Mouse (Mus musculus): ENCODE data around the gene Wdr34.

Wdr34 gene

DNA sequence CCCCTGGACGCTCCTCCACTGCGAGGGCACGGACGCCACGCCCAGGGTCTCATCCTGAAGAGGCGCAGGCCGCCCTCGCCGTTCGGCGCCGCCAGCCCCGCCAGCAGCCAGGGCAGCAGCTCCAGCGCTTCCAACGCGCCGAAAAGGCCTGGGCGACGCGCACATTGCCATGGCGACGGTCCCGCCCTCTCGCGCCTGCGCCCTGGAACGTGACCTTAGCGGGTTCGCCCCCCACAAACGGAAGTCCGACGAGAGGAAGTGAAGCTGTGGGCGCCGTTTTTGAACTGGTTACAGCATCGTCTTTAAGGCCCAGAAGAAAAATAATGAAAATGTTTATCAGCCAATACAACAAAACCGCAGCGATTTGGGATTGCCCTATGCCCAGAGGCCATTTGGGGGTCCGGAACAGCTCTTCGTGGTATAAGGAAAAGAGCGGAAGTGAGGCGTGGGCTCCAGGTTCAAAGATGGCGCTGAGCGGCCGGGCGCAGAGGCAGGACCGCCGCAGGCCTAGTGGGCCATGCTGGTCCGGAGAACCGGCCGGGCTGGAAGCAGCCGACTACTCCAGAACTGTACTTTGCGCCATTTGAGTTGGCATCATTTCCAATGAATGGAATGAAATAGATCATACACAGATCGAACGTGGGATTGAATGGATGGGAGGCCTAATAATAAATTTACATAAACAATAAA, at the start of gene Wdr34:
Gene Wdr34 (minus strand): TSS at position 183 of the 690 bp plus-strand sequence.
- CTCF ChIA-PET: interaction anchor here (0.6 kb wide), 1 partner anchor 1036 kb away, joined by 7 read pairs; no protein-coding TSS in a partner anchor

DNA sequence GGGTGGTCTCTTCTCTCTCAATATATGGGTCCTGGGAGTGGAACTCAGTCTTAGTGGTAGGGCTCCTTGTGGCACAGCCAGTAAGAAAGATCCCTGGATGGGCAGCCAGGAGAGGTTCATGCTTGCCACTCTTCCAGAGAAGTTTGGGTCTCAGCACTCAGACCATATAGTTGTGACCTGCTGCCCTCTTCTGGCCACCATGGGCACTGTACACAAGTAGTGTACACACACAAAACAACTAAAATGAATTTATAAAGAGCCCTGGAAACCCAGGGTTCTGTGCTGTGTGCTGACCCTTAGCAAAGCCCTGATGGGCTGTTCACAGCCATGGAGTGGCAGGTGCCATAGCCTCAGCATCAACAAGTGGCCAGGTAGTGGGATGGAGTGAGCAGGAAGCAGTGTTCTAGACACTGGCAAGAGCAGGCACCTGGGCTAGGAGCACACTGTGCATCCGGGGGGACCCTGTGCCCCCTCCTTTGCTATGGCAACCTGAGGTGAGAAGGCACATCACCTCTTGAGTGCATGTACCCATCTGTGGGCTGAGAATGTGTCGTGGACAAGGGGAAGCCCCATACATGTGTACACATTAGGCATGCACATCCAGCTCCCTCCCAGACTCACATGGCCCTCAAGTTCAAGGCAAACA, 47.3 kb upstream of the Wdr34 start:
- CTCF ChIA-PET: no interaction called here

DNA sequence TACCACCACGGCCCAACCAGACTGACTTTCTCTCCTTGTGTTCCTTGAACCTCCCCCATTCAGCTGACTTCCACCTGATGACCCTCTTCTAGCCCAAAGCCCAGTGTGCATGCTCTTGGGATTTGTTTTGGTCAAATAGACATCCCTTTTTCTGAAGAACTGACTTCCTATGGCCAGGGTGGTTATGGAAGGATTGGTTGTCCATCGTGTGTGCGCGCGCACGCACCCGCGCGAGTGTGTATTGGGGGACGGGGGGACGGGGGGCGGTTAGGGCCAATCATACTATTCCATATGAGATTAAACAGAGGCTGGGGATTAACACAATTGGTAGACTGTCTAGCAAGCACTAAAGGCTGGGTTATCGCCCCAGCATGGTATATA, 45.5 kb upstream of the Wdr34 start:
- CTCF ChIA-PET: interaction anchor here (0.5 kb wide), 1 partner anchor 165 kb away, joined by 3 read pairs; no protein-coding TSS in a partner anchor

DNA sequence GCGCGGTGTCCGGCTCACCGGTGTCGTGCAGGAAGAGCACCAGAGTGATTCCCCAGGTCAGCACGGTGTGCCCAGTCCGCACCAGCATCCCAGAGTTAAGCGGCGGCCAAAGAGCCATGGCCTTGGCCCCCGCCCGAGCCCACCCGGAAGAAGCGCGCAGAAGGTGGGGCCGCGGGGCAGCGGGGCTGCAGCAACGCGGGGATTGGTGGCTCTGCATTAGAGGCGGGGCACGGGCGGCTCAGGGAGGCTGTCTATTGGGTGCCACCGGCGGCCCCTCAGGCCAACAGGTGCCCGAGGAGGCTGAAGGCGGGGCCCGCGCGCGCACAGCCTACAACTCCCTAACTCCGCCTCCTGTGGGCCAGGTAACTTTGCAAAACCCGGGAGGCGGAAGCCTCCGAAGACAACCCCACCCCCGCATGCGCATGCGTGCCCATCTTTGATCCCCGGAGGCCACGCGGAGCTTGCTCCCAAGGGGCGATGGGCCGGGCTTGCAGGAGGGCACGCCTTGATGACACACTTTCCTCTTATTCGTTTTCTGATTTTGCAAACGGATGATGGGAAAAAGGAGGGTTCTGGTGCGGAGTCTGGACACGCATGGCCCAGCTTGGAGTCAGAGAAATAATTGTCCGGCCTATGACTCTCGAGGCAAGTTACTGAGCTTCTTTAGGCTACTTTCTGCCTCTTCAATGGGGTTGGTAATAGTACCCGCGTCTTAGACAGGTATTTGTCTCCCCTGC, 45.0 kb upstream of the Wdr34 start, which contains the start of gene Zdhhc12:
Gene Zdhhc12 (minus strand): TSS at position 178 of the 737 bp plus-strand sequence.
- CTCF ChIA-PET: no interaction called here

DNA sequence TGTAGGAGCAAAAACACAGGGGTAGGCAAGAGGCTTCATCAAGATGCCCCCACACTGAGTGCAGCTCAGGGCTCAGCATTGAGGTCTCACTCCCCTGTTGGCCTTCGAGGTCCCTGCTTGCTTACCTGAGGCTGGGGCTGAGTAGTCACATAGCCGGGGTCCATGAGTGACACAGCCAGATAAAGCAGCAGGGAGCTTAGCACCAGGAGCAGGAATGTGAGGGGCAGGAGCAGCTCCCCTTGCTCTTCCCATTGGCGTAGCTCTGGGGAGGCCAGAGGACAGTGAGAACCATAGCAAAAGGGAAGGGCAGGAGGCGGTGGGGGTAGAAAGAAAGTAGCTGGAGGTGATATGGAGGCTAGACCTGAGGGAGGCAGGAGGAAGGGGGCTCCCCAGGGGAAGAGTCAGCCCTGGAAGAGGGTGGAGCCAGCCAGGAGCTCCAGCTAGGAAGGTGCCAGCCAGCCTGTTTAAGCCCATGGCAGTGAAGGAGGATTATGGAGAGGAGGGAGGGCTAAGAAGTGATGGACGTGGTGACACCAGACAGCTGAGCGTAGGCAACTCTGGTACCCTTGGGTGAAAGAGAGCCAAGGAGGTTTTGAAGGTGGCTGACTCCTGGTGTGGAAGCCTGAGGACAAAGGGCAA, 43.7 kb upstream of the Wdr34 start:
- CTCF ChIA-PET: no interaction called here

DNA sequence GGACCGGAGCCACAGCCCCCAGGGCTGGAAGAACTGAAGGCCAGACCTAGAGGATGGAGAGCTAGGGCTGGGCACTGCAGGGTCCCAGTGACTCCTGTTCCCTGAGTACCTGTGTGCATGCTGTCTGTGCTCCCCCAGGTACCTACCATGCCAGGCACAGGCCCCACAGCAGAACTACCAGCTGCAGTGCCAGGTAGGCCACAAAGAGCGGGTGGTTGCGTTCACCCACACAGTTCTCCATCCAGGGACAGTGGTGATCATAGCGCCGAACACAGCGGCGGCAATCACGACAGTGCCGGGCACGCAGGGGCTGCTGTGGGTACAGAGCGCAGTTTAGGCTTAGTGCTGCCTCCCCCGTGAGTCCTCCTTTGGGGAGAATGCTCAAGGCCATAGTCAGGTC, 42.8 kb upstream of the Wdr34 start:
- CTCF ChIA-PET: no interaction called here

DNA sequence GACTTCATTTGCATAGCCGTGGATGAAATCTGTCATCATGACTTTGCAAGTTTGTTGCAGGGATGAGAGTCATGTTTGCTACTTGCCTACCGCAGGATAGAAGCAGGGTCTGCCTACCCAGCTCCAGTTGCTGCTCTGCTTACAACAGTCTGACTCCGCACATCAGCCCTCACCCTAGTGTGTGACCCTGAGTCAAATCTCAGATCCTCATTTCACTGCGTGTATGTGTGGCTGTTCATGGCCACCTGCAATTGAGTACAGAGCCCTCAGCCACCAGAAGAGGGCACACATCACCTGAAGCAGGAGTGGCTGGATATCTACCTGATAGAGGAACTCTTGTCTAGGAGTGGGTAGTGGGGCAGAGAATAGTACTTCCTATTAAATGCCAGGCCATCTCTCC, 38.6 kb upstream of the Wdr34 start:
- CTCF ChIA-PET: no interaction called here

DNA sequence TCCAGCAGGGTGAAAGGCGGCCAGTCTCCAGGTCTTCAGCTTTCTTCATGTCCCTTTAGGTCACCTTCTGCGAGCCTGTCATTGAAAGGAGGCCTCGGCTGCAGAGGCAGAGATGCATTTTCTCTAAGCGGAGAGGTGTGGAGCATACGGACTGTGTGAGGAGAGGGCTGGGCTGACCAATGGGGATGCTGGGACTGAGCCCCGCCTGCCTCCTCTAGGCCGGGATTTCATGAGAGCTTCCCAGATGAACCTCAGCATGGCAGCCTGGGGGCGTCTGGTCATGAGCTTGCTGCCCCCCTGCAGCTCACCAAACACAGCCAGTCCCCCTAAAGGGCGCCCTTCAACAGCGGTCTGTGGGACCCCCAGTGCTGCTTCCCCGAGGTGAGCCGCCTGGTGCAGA, 36.0 kb upstream of the Wdr34 start:
- CTCF ChIA-PET: interaction anchor here (0.9 kb wide), 1 partner anchor 94 kb away, joined by 3 read pairs; the partner anchor contains the start of gene Spout1

DNA sequence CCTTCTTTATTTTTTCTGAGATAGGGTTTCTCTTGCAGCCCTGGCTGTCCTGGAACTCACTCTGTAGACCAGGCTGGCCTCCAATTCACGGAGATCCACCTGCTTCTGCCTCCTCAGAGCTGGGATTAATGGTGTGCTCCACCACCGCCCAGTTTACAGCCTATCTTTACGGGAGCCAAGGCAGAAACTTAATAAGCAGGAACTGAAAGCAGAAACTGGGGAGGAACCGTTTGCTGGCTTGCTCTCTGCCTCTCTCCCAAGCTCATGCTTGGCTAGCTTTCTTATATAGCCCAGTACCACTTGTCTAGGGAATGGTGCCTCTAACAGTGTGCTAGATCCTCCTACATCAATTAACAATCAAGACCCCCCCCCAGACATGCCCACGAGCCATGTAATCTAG, 35.4 kb upstream of the Wdr34 start:
- CTCF ChIA-PET: interaction anchor here (0.9 kb wide), 1 partner anchor 94 kb away, joined by 3 read pairs; the partner anchor contains the start of gene Spout1

DNA sequence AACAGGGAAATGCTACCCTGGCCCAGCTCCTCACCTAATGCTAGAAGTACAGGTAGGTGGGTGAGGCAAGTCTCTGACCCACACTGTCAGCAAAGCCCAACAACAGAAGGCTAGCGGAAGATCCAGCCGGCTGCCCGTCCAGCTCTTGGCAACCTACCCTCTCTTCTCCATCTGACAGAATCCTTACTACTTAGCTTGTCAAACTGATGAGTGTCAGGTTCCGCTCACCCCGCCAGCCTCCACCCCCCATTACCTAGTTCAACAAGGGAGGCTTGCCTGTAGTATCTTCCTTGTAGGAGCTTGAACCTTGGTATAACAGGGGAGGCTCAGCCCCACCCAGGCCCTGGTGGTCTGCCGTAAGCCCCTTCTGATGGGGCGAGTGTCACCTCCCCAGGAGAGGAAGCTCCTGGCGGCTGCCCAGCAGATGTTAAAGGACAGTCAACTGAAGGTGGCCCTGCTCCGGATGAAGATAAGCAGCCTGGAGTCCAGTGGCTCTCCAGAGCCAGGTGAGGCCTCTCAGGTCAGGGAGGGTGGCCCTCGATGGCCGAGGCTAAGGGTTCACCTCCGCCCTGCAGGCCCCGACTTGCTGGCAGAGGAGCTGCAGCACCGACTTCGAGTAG, 31.6 kb upstream of the Wdr34 start:
- CTCF ChIA-PET: no interaction called here

DNA sequence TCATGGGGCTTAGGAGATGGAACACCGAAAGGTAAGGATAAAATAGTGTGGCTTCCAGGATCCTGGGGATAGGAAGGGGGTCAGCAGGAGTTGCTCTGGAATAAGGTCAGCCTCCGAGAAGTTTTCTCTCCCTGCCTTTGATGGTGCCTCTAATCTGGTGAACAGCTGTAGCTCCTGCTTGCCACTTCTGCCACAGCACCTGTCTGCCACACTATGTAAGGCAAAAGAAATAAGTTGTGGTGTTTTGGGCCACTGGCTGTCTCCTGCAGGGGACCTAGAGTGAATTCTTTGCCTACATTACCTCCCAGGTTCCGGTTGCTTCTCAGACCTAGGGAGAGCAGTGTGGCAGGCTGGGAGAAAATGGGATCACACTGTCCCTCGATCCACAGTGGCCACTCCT, 30.1 kb upstream of the Wdr34 start:
- CTCF ChIA-PET: interaction anchor here (0.5 to 0.7 kb wide), 3 partner anchors 18 to 87 kb away, joined by 3 to 17 read pairs (median 6); no protein-coding TSS in a partner anchor

DNA sequence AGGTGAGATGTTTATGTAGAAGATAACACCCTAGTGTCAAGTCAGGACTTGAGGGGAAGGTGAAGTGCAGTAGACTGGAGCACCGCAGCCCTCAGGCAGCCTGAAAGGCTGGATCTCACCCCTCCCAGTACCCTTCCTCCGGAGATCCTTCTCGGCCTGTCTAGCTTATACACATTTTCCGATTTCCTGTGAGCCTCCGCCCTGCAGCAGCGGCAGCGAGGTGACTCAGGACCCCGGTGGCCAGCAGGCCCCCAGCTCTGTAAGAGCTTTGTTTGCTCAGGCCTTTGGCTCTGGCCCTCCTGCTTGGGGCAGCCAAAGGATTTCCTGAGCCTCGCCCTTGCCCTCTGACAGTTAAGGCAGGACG, 29.6 kb upstream of the Wdr34 start:
- CTCF ChIA-PET: interaction anchor here (0.7 kb wide), 1 partner anchor 24 kb away, joined by 3 read pairs; no protein-coding TSS in a partner anchor

DNA sequence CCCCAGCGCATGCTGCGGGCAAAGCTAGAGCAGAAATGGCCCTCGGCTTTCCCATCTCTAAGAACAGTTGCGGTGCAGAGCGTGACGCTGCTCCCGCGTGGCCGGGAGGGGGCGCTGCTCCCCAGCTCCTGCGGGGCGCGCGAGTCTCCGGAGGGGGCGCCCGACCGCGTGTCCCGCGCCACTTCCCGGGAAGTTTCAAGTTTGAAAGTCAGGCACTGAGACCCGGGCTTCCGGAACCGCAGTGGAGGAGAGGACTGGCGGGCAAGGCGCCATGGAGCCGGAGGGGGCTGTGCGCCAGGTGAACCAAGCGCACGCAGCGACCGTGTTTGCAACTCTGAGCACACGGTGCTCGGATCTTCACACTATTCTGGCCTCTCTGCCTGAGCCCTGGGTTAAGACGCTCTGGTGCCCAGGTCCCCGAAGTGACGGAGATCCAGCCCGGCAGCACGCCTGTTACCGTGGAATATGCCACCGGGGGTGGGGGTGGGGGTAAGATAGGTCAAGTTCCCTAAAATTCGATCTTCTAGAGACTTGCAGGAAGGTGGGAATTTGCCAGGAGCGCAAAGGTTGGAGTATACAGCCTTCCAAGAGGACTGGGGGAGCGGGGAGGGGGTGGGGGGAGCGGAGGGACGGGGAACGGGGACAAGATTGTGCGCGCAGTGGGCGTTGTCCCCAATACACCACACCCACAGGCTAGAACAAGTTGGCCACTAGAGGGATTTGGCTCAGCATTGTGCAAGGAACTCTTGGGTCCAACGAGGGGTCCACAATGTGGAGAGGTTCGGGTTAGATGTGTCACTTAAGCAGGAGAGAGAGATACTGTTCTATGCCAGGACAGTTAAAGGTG, 29.0 kb upstream of the Wdr34 start, which contains the start of gene Pkn3:
Gene Pkn3 (plus strand): TSS at position 183 of the 847 bp plus-strand sequence.
- CTCF ChIA-PET: no interaction called here

DNA sequence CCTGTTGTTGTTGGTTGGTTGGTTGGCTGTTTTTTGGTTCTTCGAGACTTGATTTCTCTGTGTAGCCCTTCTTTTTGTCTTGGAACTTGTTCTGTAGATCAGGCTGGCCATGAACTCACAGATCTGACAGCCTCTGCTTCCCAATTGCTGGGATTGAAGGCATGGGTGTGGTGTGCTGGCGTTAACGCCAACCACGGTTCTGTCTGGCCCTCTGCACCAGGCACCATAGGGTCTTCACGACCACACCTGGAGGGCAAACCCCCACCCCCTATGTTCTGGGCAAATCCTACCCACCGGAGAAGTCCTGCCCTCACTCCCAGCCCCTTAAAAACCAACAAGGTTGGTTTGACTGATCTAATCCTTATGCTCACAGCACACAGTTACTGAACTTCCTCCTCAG, 28.3 kb upstream of the Wdr34 start:
- CTCF ChIA-PET: no interaction called here

DNA sequence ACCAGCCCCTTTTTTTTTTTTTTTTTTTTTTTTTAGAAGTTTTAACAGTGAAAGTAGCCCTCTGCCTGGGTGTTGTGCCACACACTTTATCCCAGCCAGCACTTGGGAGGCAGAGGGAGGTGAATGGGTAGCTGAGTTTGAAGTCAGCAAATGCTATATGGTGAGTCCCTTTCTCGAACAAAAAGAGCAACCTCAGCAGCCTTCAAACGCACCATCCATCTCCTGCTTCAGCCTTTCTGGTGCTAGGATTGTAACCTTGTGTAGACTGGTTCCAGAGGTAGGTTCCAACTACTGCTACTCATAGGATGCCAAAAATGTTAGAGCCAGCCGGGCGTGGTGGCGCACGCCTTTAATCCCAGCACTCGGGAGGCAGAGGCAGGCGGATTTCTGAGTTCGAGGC, 27.8 kb upstream of the Wdr34 start:
- CTCF ChIA-PET: no interaction called here

DNA sequence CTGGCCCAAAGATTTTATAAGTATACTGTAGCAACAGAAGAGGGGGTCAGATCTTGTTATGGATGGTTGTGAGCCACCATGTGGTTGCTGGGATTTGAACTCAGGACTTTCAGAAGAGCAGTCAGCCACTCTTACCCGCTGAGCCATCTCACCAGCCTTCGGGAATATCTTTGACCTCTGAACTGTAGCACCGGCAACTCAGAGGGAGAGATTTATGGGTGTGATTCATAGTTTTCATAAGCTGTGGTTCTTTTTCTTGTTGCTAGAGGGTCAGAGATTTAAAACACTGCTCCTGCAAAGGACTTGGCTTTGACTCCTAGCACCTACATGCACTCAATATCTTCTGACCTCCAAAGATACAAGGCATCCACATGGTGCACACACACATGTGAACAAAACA, 26.9 kb upstream of the Wdr34 start:
- CTCF ChIA-PET: no interaction called here

DNA sequence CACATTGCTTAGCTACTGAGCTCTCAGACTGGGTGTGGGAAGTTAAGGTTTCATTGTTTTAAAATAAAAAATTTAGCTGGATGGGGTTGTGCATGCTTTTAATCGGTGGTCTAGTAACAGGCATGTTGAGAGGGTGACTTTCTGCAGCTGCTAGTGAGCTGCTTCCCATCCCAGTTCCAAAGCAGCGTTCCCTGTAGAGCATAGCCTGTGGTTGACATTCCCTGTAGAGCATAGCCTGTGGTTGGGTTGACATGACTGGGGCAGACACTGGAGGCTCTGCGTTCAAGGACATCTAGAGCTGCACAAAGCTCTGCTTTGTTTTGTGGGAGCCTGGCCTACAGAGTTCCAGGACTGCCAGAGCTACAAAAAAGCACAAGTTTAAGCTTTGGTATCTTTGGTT, 24.6 kb upstream of the Wdr34 start:
- CTCF ChIA-PET: no interaction called here

DNA sequence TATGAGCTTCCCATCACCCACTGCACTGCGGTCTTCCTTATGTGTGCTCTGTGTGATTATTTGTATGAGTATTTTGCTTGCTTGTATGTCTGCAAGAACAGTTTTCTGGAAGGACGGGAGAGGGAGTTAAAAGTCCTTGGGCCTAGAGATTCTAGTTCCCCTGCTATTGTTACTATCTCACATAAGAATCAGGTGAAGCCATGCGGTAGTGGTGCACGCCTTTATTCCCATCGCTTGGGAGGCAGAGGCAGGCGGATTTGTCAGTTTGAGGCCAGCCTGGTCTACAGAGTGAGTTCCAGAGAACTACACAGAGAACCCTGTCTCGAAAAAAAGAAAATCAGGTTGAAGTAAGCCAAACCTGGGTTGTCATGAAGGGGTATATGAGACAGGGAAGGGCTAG, 24.2 kb upstream of the Wdr34 start:
- CTCF ChIA-PET: no interaction called here

DNA sequence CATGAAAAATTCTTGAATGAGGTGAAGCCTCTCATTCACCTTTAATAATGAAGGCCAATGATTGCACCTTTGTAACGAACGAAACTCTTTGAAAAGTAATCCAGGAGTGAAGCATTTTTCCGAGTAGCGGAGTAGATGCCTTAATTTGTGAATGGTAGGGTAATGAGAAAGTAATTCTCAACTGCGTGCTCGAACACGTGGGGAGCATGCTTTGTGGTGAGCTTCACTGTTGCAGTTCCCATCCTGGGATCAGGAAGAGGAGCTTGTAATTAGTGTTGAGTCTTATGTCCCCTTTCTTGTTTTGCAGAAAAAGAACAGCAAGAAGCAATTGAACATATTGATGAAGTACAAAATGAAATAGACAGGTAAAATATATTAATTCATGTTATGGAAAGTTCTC, 19.3 kb upstream of the Wdr34 start:
- CTCF ChIA-PET: no interaction called here

DNA sequence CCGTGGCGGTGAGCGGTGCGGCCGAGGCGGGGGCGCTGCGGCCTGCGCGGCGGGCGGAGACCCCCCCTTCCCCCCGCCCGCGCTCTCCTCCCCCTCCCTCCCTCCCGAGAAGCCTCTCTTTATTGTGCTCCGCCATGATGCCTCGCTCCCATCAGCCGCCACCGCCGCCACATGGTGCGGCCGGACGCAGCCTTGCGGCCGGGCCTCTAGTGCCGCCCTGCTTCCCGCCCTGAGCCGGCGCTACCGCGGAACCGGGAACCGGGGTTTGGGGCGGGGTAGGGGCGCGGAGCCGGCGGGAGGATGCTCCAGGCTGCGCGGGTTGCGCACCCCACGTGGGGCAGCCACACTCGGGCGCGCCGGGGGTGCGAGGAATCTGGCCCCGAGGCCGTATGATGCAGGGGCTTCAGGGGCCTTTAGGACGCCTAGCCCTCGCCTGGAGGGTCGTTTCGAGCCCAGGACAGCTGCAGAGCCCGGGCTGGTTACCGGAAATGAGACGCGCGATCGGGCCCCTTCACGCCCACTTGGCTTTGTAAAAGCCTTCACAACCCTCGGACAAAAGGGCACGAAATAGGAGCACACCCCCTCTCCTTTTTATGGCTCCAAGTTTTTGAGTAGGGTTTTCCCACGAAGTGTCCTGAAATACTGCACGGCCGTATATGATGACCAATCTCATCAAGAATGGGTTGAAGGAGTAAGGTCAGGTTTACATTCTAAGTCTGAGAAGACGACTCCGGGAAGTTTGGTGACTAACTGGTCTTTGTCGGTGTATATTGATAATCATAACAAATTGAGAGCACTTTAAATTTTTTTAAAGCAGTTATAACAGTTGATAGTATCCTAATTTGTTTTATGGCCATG, 18.6 kb upstream of the Wdr34 start:
- CTCF ChIA-PET: no interaction called here
